Comparison of ENCODE assay signal across 18 mouse cellular contexts in the genomic region with DNA sequence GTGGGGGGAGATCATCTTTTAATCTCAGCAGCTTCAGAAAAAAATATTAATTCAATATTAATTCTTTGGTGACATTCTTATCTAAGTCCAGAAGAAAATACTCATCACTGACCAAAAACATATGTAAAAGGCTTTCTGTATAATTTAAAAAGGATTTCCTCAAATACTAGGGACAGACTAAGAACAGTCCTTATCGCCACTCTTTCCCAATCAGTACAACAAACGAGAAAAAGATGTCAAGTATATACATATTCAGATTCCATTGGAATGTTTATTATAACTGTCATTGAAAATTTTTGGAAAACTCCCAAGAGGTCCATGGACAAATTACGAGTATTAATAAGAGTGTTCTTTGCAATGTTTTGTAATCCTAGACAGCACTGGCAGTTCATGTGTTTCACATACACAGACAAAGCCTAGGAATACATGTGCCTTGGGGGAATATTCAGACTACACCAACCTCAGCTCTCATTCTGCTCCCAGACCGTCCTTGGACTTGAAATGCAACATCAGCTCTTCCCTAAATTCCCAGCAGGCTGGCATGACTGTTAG.
"Had no signal": no experiment of that assay in that cellular context is flagged by ENCODE, and none has a peak within 500 bp of the region (broad histone marks: within the 10 kb centered on the region; RNA-seq: fewer than 3 reads in every experiment).

No protein-coding gene starts in this region.

- ATAC-seq: liver, embryonic 12.5 days had no signal

- H3K36me3 ChIP-seq: liver, embryonic 12.5 days; midbrain, embryonic 10.5 days; midbrain, embryonic 12.5 days; neural tube, embryonic 13.5 days; neural tube, embryonic 15.5 days had no signal

- H3K4me3 ChIP-seq: liver, embryonic 12.5 days; midbrain, embryonic 10.5 days; midbrain, embryonic 12.5 days; myocyte; neural tube, embryonic 13.5 days; neural tube, embryonic 15.5 days had no signal

- H3K27me3 ChIP-seq: liver, embryonic 12.5 days; midbrain, embryonic 12.5 days; neural tube, embryonic 13.5 days; neural tube, embryonic 15.5 days had no signal

- H3K27ac ChIP-seq: liver, embryonic 12.5 days; liver, embryonic 14.5 days; midbrain, embryonic 10.5 days; midbrain, embryonic 12.5 days; neural tube, embryonic 13.5 days; neural tube, embryonic 15.5 days had no signal

- H3K4me2 ChIP-seq: liver, embryonic 12.5 days; midbrain, embryonic 12.5 days; neural tube, embryonic 13.5 days had no signal

- DNase-seq: lung, adult 2 months; lung, postnatal 36 days; midbrain, embryonic 14.5 days; retina, postnatal 1 day; right cerebral cortex, adult 18-20 months; right cerebral cortex, postnatal 25 days; right cerebral cortex, postnatal 4 days; spleen, adult 18-20 months; thymus, adult 18-20 months; thymus, postnatal 14 days; thymus, postnatal 36 days had no signal

- H3K9me3 ChIP-seq: liver, embryonic 12.5 days; midbrain, embryonic 10.5 days; midbrain, embryonic 12.5 days; neural tube, embryonic 13.5 days; neural tube, embryonic 15.5 days had no signal

- H3K4me1 ChIP-seq: liver, embryonic 12.5 days; midbrain, embryonic 10.5 days had no signal

- H3K9ac ChIP-seq: liver, embryonic 12.5 days; liver, embryonic 14.5 days; midbrain, embryonic 12.5 days; neural tube, embryonic 13.5 days; neural tube, embryonic 15.5 days had no signal
